23 mouse cellular contexts compared by ENCODE assay signal in genomic region chr11:55302350-55302749, GRCm38 (mm10). TPM values are rescaled to one million over a fixed set of nuclear protein-coding genes. Genes with fewer than 3 reads are reported as not detected.
DNase-seq lines count a peak whose midpoint lies in the region; ATAC-seq lines count a peak whose summit lies in the region.
"Had no signal": no experiment of that assay in that cellular context is flagged by ENCODE, and none has a peak within 500 bp of the region (broad histone marks: within the 10 kb centered on the region; RNA-seq: fewer than 3 reads in every experiment).

No protein-coding gene starts in this region.

- intact Hi-C loops in heart, postnatal 10 days (cut with DNase I), result no loop called here

- no peak overlapping the region for H3K4me2 ChIP-seq in lung, embryonic 16.5 days (ENCODE audit: low read depth, low read length)
- H3K4me2 ChIP-seq: heart, embryonic 13.5 days; hindbrain, embryonic 13.5 days; intestine, embryonic 15.5 days had no signal

- no peak overlapping the region for H3K9ac ChIP-seq in lung, embryonic 16.5 days (ENCODE audit: low read length)
- H3K9ac ChIP-seq: forebrain, postnatal 0 days; heart, embryonic 13.5 days; hindbrain, embryonic 13.5 days; intestine, embryonic 15.5 days had no signal

- H3K27ac ChIP-seq in lung, embryonic 16.5 days (ENCODE audit: low read length), result no peak overlapping the region
- H3K27ac ChIP-seq: gastrocnemius, adult 2 months; heart, embryonic 10.5 days; heart, embryonic 13.5 days; hindbrain, embryonic 13.5 days; intestine, embryonic 15.5 days had no signal

- no peaks in the 10 kb centered on the region for H3K36me3 ChIP-seq in lung, embryonic 16.5 days (ENCODE audit: control insufficient read depth, insufficient read depth, low read length)
- H3K36me3 ChIP-seq: G1E; heart, embryonic 10.5 days; heart, embryonic 13.5 days; hindbrain, embryonic 13.5 days; intestine, embryonic 15.5 days had no signal

- DNase-seq in lung, postnatal 25 days (ENCODE audit: low spot score), result no peak
- DNase-seq in 3T3-L1 (ENCODE audit: low read depth, low spot score) (peak; percentile 77), NIH3T3 (ENCODE audit: low read depth) (peak; percentile 50)
- no peak for DNase-seq in heart, postnatal 10 days
- DNase-seq in ovary, postnatal 36 days (ENCODE audit: low spot score), result no peak
- DNase-seq: adrenal gland, postnatal 10 days; adrenal gland, postnatal 36 days; B cell, adult 2 months; cerebellum, adult 18-20 months; cerebellum, adult 9-10 months; cerebellum, postnatal 14 days; forebrain, postnatal 0 days; gastrocnemius, adult 2 months; gastrocnemius, postnatal 25 days; heart, adult 18-20 months had no signal

- no peak overlapping the region for H3K4me3 ChIP-seq in lung, embryonic 16.5 days (ENCODE audit: low read length)
- H3K4me3 ChIP-seq: gastrocnemius, adult 2 months; heart, embryonic 10.5 days; heart, embryonic 13.5 days; hindbrain, embryonic 13.5 days; intestine, embryonic 15.5 days had no signal

- H3K27me3 ChIP-seq in lung, embryonic 16.5 days (ENCODE audit: control insufficient read depth, insufficient read depth, low read depth, low read length), result no peaks in the 10 kb centered on the region
- H3K27me3 ChIP-seq: heart, embryonic 13.5 days; hindbrain, embryonic 13.5 days; intestine, embryonic 15.5 days had no signal

- no peaks in the 10 kb centered on the region for H3K9me3 ChIP-seq in lung, embryonic 16.5 days (ENCODE audit: control insufficient read depth, low read length)
- H3K9me3 ChIP-seq: G1E; heart, embryonic 10.5 days; heart, embryonic 13.5 days; hindbrain, embryonic 13.5 days; intestine, embryonic 15.5 days had no signal

- H3K4me1 ChIP-seq in lung, embryonic 16.5 days (replicated peaks; ENCODE audit: control insufficient read depth, insufficient read depth, low read length), result no peaks in the 10 kb centered on the region
- H3K4me1 ChIP-seq: heart, embryonic 13.5 days; hindbrain, embryonic 13.5 days had no signal

- ATAC-seq in lung, embryonic 16.5 days (ENCODE audit: low read depth), result peak; percentile 34; the same call in 1 of the 2 replicates
- ATAC-seq: forebrain, embryonic 14.5 days; forebrain, postnatal 0 days; hindbrain, embryonic 16.5 days; intestine, embryonic 15.5 days had no signal

- 29% methylated on average over 4 of the region's 4 CpGs for WGBS in lung, embryonic 16.5 days

RNA-seq across cellular contexts. Expression of gene Fat2, which starts 34.0 kb away (rescaled TPM):
- 0.49 and 0.68 TPM in 2 replicates for polyA plus RNA-seq in lung, embryonic 16.5 days (2015; fragmentation: Nextera tagmentation; extraction: Ambion mirVana)
- total RNA-seq in heart, postnatal 10 days (2021), result under 1 TPM; 0.02 to 0.05 TPM
- polyA plus RNA-seq: G1E had no signal

Comparison
In these comparisons a context has a peak if more than half of its experiments do, and no peak if none do; other contexts are left out.
1. DNase-seq: peak in 3T3-L1 (single experiment) and NIH3T3 (single experiment); none in lung, postnatal 25 days (single experiment), heart, postnatal 10 days (0 of 2) and ovary, postnatal 36 days (single experiment).